8 mouse cellular contexts compared by ENCODE assay signal in genomic region chr9:32694916-32695490, GRCm38 (mm10). TPM values are rescaled to one million over a fixed set of nuclear protein-coding genes. Genes with fewer than 3 reads are reported as not detected.
DNase-seq lines count a peak whose midpoint lies in the region; ATAC-seq and TF ChIP-seq lines count a peak whose summit lies in the region.

No protein-coding gene starts in this region.

- no peak for TF ChIP-seq CTCF in E14TG2a.4 (conservative IDR thresholded peaks at IDR 0.05; ENCODE audit: low read length)

- peak overlapping the region; percentile 95 for H3K27ac ChIP-seq in heart, embryonic 13.5 days (replicated peaks)
- H3K27ac ChIP-seq in forebrain, embryonic 16.5 days (ENCODE audit: low read length): no peak overlapping the region
- H3K27ac ChIP-seq in liver, embryonic 16.5 days (ENCODE audit: low read length): no peak overlapping the region

- no peak for ATAC-seq in heart, embryonic 13.5 days (ENCODE audit: extremely low read depth, insufficient number of reproducible peaks, low FRiP score, low TSS enrichment)
- no peak for ATAC-seq in forebrain, embryonic 16.5 days
- no peak for ATAC-seq in liver, embryonic 16.5 days (ENCODE audit: low read depth)

- peak overlapping the region; percentile 79 for H3K4me3 ChIP-seq in heart, embryonic 13.5 days
- peak overlapping the region; percentile 81 for H3K4me3 ChIP-seq in E14TG2a.4 (replicated peaks; ENCODE audit: low read length)
- peak overlapping the region; percentile 71 for H3K4me3 ChIP-seq in forebrain, embryonic 16.5 days (replicated peaks; ENCODE audit: low read length)
- peak overlapping the region; percentile 75 for H3K4me3 ChIP-seq in liver, embryonic 16.5 days (ENCODE audit: low read depth, low read length)

- peak overlapping the region; percentile 92 for H3K9ac ChIP-seq in heart, embryonic 13.5 days
- H3K9ac ChIP-seq in forebrain, embryonic 16.5 days (replicated peaks; ENCODE audit: low read depth, low read length): no peak overlapping the region; the same call in 1 of the 2 replicates
- peak overlapping the region; percentile 68 for H3K9ac ChIP-seq in liver, embryonic 16.5 days (ENCODE audit: low read depth, low read length)

- H3K27me3 ChIP-seq in heart, embryonic 13.5 days (replicated peaks): no peaks in the 10 kb centered on the region; the same call in 1 of the 2 replicates
- peaks cover 90% of the 10 kb centered on the region for H3K27me3 ChIP-seq in E14TG2a.4 (ENCODE audit: insufficient read depth, low read length)
- H3K27me3 ChIP-seq in forebrain, embryonic 16.5 days (replicated peaks; ENCODE audit: control insufficient read depth, insufficient read depth, low read length): peaks cover 52% of the 10 kb centered on the region
- H3K27me3 ChIP-seq in liver, embryonic 16.5 days (ENCODE audit: control insufficient read depth, insufficient read depth, low read depth, low read length): peaks cover 7% of the 10 kb centered on the region

- peaks cover 2% of the 10 kb centered on the region; the same call in 1 of the 2 replicates for H3K36me3 ChIP-seq in heart, embryonic 13.5 days
- H3K36me3 ChIP-seq in E14TG2a.4 (ENCODE audit: insufficient read depth, low read length): no peaks in the 10 kb centered on the region
- no peaks in the 10 kb centered on the region for H3K36me3 ChIP-seq in forebrain, embryonic 16.5 days (ENCODE audit: control insufficient read depth, insufficient read depth)
- H3K36me3 ChIP-seq in liver, embryonic 16.5 days (ENCODE audit: control insufficient read depth, insufficient read depth): no peaks in the 10 kb centered on the region

- 43% methylated on average over 4 of the region's 4 CpGs for WGBS in heart, embryonic 13.5 days
- WGBS in forebrain, embryonic 16.5 days: 49% methylated on average over 4 of the region's 4 CpGs
- WGBS in liver, embryonic 16.5 days (ENCODE audit: insufficient replicate concordance): 34% methylated on average over 4 of the region's 4 CpGs

- DNase-seq in heart, postnatal 4 days: no peak
- no peak for DNase-seq in cerebellum, adult 18-20 months
- no peak for DNase-seq in retina, embryonic 14.5 days (ENCODE audit: low spot score)
- DNase-seq in kidney, postnatal 4 days: no peak

- no peaks in the 10 kb centered on the region for H3K9me3 ChIP-seq in heart, embryonic 13.5 days
- H3K9me3 ChIP-seq in E14TG2a.4 (ENCODE audit: low read length): no peaks in the 10 kb centered on the region
- no peaks in the 10 kb centered on the region for H3K9me3 ChIP-seq in forebrain, embryonic 16.5 days (ENCODE audit: control insufficient read depth, low read length)
- H3K9me3 ChIP-seq in liver, embryonic 16.5 days (replicated peaks; ENCODE audit: control insufficient read depth, low read length): no peaks in the 10 kb centered on the region

- H3K4me2 ChIP-seq in heart, embryonic 13.5 days: peak overlapping the region; percentile 97
- H3K4me2 ChIP-seq in forebrain, embryonic 16.5 days (ENCODE audit: low read length): peak overlapping the region; percentile 68
- H3K4me2 ChIP-seq in liver, embryonic 16.5 days (ENCODE audit: low read depth, low read length): peak overlapping the region; percentile 81

- H3K4me1 ChIP-seq in heart, embryonic 13.5 days: peaks cover 39% of the 10 kb centered on the region
- peaks cover 10% of the 10 kb centered on the region for H3K4me1 ChIP-seq in E14TG2a.4 (replicated peaks; ENCODE audit: low read depth, low read length)
- peaks cover 16% of the 10 kb centered on the region for H3K4me1 ChIP-seq in forebrain, embryonic 16.5 days (replicated peaks; ENCODE audit: control insufficient read depth, insufficient read depth, low read length)
- H3K4me1 ChIP-seq in liver, embryonic 16.5 days (ENCODE audit: control insufficient read depth, low read depth, low read length): peaks cover 9% of the 10 kb centered on the region

RNA-seq across cellular contexts. Expression of gene Ets1, which starts 59.0 kb away (rescaled TPM):
- polyA plus RNA-seq in heart, embryonic 13.5 days (2015; fragmentation: Nextera tagmentation; extraction: Ambion mirVana): 46.9 and 48.3 TPM in 2 replicates
- 100 to 1,000 TPM in 1 of 2 experiments, 10 to 100 TPM in 1; 97.5 to 106 TPM for total RNA-seq in heart, postnatal 4 days (2021)
- polyA plus RNA-seq in forebrain, embryonic 16.5 days (2015; fragmentation: Nextera tagmentation; extraction: Ambion mirVana): 21.3 and 26.2 TPM in 2 replicates
- polyA plus RNA-seq in liver, embryonic 16.5 days (2015; fragmentation: Nextera tagmentation; extraction: Ambion mirVana): 15.9 and 16.5 TPM in 2 replicates
